Mouse (Mus musculus) MEL-GATA-1-ER (cell line): ENCODE measurements at regions not wholly inside any gene's neighbourhood (a gene's known extent, or its start where the extent isn't known, plus 50 kb on each side); places are given as distances from the start of the nearest gene placed in this dataset.

Experiments used
- DNase-seq: peaks from one replicate; pipeline ENCODE4 v3.0.0-alpha.2; 2012; ENCODE audit warnings: low read depth; ENCODE audit errors: extremely low read depth

DNA sequence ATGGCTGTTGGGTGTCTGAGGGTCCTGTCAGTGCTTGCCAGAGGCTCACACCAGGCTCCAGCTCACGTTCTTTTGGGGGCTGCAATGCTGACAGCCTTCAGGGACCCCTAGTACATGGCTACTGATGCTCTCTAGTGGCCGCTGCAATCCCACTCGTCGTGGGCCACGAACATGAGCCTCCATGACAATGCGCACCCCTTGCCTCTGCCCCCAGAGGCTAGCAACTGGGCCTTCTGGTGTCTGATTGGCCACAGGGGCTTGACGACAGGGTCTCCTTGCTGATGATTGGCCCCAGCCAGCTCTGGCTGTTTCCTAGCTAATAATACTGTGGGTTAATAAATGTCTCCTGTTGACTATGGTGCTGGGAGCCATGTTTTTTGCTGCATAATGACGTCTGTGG lies 61.1 kb downstream of the Rtl1 start:
- no peak for DNase-seq

DNA sequence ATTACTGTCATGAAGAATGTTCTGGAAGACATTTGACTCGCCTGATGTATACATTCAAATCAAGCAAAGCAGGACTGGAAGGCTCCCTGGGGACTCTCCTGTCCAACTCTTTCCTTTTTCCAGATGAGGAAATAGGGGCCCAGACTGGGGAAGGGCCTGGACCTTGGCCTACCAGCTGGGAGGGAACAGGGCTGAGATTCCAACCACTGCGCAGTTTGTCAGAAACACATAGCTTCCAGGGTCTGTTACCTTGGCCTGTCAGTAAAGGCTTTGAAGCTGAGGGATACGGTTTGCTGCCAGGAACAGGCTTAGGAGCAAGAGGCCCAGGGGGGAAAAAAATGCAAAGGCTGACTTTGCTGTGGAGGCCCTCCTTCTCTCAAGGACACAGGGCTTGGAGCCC lies 61.5 kb downstream of the Rtl1 start:
- DNase-seq: no peak

DNA sequence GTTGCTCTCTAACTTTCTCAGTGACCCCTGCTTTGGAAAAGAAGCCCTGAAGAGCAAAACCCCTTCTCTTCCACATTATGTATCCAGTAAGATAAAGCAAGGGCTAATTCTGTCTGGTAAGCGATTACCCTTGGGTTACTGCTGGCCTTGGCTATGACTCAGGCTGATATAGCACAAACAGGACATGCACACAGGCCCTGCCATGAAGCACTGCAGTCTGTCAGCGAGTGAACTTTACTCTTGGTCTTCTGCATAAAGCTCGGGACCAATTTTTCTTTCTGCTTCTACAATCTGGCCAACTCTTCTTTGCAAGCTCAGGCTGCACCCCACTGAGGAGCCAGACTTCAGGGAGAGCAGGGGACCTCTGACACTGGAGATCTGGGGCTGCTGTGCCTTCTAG lies 63.6 kb downstream of the Rtl1 start:
- no peak for DNase-seq

GRCm38 (mm10) chr12:109532392-109532791 lies 67.7 kb downstream of the Rtl1 start:
- DNase-seq: no peak

DNA sequence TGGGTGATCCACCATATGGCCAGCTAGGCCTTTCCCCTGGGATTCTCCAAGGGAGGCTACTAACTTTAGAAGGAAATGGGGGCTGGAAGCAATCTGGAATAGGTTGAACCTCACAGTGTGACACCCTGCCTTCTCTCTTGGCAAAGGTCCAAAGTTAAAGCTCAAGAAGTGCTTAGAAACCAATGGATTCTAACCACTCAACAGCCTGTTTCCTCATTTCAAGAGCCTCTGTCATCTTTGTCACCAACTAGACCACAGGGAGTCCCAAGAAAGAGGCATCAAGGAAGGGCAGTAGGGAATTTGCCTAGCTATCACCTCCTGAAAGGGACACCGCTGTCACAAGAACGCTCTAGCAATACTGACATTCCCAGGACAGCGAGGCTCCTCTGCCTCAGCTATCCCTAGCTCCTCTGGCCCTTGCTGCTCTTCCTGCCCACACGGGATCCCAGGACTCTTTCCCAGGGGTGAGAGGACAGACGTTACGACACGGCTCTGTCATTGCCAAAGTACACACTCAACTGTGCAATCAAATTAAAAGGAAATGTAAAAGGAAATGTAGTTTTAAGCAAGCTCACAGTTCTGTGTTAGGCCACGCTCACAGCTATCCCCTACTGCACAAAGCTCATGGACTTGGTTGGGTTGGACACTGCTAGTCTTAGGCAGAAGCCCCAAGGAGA lies 68.6 kb downstream of the Rtl1 start:
- DNase-seq: no peak

DNA sequence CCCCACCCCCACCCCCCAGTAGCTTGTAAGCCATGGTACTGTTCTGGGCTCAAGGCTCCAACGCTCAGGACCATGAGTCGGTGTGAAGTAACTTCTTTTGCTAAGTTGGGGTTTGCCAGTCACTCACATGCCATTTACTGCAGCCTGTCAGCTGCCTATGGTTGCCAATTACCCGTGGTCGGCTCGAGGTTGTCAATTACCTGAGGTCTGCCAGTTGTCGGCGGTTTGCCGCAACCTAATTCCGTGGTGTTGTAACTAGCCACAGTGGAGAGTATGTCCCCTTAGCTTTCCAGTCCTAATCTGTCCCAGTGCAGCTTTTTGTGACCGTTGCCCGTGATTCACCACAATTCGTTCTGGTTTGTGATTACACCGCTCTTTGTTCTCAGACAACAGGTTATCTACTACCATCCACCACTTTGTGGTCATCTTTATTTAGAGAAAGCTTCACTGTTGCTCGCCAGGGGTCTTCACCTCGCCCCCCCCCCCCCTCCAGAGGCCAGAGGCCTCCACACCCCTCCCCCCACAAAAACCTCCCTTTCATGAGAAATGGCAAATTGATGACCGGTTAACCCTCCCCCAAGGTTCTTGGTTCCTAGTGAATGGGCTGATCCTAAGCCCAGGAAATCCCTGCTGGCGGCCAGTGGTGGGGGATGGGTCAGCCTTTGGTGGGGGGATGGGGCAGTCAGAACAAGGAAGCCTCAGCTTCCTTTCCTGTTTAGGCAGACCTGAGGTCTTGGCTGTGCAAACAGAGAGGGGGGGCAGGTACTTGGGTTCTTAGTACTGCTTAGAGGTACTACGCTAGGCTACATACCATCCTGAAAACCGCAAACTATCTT lies 69.7 kb downstream of the Rtl1 start:
- DNase-seq: peak; percentile 20

GRCm38 (mm10) chr12:109529501-109529900 lies 70.6 kb downstream of the Rtl1 start:
- DNase-seq: no peak

DNA sequence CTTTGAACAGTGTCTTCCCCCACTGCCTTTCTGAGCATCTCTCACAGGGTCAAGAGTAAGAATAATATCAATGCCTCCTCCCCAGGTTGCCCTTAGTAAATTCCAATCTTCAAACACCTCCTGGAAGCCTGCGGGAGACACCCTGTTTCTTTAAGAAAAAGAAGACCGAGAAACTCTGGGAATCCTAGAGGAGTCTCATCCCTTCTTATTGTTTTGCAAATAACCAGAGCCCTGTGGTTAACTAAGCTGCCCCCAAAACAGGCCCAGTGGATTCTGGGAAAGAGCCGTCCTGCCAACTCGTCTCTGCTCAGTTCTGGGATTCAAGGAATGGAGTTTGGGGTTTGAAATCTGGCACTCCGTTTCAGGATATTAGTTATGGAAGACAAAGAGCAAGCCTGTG lies 71.2 kb downstream of the Rtl1 start:
- no peak for DNase-seq

GRCm38 (mm10) chr12:109528263-109528545 lies 71.9 kb downstream of the Rtl1 start:
- no peak for DNase-seq

DNA sequence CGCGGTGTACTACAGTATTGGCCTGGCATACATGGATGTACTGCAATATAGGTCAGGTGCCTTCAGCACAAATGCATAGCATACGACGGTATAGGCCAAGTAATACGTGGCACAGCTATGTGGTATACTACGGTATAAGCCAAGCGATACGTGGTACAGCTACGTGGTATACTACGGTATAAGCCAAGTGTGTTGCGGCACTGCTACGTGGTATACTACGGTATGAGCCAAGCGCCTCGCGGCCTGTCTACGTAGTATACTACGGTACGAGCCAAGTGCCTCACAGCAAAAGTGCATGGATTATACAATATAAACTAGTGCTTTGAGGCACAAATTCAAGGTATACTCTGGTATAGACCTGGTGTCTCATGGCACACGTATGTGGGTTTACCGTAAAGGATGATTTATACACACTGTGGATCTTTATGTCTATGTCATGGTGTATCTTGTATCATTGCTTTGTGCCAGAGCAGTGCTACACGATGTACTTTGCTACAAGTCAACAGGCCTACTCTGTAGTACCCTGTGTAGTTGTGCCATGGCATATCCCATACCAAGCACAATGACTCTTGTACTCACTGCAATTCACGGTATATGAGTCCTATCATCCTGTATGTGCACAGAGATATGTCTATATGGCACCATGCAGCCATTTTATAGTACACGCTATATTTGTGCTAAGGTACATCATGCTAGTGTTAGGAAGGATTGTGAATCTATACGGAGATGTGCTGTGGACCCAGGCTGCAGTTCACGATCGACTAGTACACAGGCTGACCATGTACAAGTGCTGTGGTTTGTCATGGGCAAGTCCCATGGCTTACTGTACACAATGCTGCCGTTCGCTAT lies 72.5 kb downstream of the Rtl1 start:
- no peak for DNase-seq

GRCm38 (mm10) chr12:109525613-109526012 lies 73.0 kb downstream of the Dlk1 start:
- DNase-seq: peak; percentile 73

DNA sequence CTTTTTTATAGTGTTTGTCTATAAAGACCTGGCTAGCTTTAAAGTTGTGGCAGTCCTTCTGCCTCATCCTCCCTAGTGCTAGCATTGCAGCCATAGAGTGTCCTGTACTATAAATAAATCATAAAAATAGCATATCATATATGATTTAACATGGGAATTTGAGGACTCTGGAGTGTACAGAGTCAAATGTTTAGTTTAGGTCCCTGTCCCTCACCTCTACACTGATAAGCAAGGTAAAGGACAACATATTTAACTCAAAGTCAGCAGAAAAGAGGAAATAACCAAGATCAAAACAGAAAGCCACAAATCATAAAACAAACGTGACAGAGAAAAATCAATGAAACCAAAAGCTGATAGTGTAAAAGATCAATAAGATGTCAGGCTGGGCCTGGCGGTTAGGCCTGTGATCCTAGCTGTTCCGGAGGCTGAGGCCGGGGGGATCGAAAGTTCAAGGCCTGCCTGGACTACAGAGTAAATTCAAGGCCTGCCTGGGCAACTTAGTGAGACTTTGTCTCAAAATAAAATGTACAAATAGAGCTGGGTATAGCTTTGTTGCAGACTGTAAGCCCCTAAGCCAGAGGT lies 68.7 kb downstream of the Dlk1 start:
- no peak for DNase-seq

GRCm38 (mm10) chr12:109520414-109520813 lies 67.8 kb downstream of the Dlk1 start:
- no peak for DNase-seq

- no peak for DNase-seq
Observed at GRCm38 (mm10) chr12:109519838-109520237, 67.2 kb downstream of the Dlk1 start.

DNA sequence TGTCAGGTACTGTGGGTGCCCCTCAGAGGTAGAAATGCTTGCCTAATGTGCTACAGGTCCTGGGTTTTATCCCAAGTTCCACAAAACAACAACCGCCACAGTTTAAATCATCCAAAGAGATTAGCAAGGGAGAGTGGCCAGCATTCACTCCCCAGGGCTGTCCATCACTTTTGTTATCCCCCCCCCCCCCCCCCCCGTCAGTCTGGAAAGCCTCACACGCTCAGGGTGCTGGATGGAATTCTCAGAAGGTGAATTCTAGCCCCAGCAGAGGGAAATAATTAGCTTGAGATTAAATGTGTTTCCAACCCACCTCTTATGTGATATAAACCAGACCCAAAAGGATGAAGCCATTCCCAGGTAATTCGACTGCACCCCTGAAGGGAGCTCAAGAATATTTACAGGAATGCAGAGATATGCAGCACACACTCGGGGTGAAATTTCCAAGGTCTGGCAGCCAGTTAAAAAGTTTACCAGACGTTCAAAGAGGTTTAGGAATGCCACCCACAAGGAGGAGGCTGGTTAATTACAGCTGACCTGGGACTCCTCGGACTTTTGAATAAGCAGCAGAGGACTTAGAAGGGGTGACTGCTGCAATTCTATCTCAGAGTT lies 65.9 kb downstream of the Dlk1 start:
- no peak for DNase-seq

GRCm38 (mm10) chr12:109517764-109518163 lies 65.1 kb downstream of the Dlk1 start:
- DNase-seq: no peak

DNA sequence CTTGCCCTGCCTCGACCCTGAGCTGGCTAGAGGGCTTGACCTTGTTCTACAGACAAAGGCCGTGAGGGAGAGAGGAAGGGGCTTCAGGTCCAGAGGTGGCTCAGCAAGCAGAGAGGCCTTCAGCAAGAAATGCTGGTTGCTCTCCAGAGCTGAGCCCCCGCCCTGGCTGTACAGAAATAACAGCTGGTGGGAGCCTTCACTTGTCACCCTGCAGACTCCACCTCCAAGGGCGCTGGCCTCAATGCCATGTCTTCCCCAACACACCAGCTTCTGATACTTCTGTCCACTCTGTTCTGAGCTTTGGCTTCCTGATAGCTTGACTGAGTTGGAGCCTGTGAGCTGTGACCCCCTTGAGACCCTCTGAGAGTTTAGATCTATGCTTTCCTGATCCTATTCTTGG lies 64.3 kb downstream of the Dlk1 start:
- no peak for DNase-seq

- no peak for DNase-seq
Observed at GRCm38 (mm10) chr12:109514292-109514818, 61.7 kb downstream of the Dlk1 start.
